Mouse (Mus musculus) bone marrow, adult 2 months (tissue): ENCODE data around the gene Lmntd1.

ENCODE experiments used
- CTCF ChIP-seq: fragments of 200-500 bp; IDR thresholded peaks from 2 replicates; pipeline ENCODE4 v1.5.1; 2011; ENCODE audit warnings: low read length, control low read depth; ENCODE audit not compliant: control insufficient read depth, insufficient read depth
- POLR2A ChIP-seq: fragments of 200-500 bp; IDR thresholded peaks from 2 replicates; pipeline ENCODE4 v1.6.1; 2011; ENCODE audit warnings: low read depth, mild to moderate bottlenecking, control low read depth, low read length, borderline replicate concordance; ENCODE audit not compliant: control insufficient read depth

DNA sequence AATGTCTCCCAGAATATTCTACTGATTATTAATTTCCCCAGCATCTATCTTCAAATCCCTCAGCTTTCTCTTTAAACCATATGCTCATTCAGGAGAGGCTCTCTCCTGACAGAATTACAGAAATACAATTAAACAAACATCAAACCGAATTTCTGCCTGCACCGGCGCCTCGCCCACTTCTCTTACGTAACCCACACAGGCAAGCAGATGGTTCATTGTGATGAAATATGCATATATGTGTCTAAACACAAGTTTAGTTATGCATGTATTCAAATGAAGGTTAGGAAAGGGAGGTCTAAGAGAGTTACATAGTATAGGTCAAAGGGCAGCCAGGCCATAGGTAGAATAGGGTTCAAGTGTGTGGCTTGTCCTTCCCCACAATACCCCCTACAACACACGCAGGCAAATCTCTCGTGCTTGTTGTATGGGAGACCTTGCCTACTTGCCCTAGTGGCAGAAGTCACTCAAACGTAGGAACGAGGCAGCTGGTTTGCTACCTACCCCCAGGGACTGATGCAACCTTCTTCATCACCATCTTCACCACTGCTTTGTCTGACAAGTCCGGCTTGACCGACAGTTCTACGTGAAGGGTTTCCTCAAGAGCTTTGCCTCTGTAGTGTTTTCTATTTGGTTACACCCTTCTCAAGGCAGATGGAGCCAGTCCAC lies 287.8 kb downstream of the Lmntd1 start:
- no peak for TF ChIP-seq POLR2A
- no peak for TF ChIP-seq CTCF
